Mouse (Mus musculus) CH12.LX (cell line): ENCODE measurements around the gene Prss8. TPM values are rescaled to one million over a fixed set of nuclear protein-coding genes. Genes with fewer than 3 reads are reported as not detected.

Source experiments
- DNase-seq: peaks from one replicate; pipeline ENCODE4 v3.0.0-alpha.2; 2013; ENCODE audit errors: extremely low read depth
- H3K27ac ChIP-seq: 2 replicates; pipeline ENCODE4 v1.5.1; 2012; ENCODE audit warnings: low read depth, mild to moderate bottlenecking, control low read depth, moderate library complexity; ENCODE audit not compliant: insufficient read depth
- H3K27me3 ChIP-seq: replicated peaks from 2 replicates; pipeline ENCODE3; 2012; ENCODE audit warnings: inconsistent platforms
- H3K36me3 ChIP-seq, 2 experiments: replicated peaks in 1 of 2; 2 replicates each; pipeline versions ENCODE3 to v1.6.1; 2012; ENCODE audit warnings: inconsistent platforms in 1 of 2, low read length in 1 of 2, mild to moderate bottlenecking in 1 of 2, mixed read lengths in 1 of 2, moderate library complexity in 1 of 2; ENCODE audit not compliant: control insufficient read depth in 1 of 2, insufficient read depth in 1 of 2
- H3K4me1 ChIP-seq, 2 experiments: 2 replicates each; pipeline ENCODE4 v1.6.1; 2012; ENCODE audit warnings: inconsistent platforms in 1 of 2, moderate library complexity in 1 of 2; ENCODE audit not compliant: insufficient read depth in 2 of 2, control insufficient read depth in 1 of 2
- H3K4me2 ChIP-seq: 2 replicates; pipeline ENCODE4 v1.6.1; 2012; ENCODE audit warnings: low read depth, mild to moderate bottlenecking, control low read depth; ENCODE audit not compliant: poor library complexity, insufficient read depth, severe bottlenecking
- H3K4me3 ChIP-seq, 3 experiments: fragments of 150-350 bp in 1 of 3; sonication (generic) in 1 of 3; replicated peaks in 1 of 3; 2 replicates each; pipeline versions ENCODE3 to v1.5.1; 2011 to 2012; ENCODE audit warnings: low read depth in 2 of 3, low read length in 2 of 3, mild to moderate bottlenecking in 2 of 3, moderate library complexity in 2 of 3, control low read depth in 1 of 3, improper control_type of control experiment in 1 of 3, inconsistent platforms in 1 of 3, mixed read lengths in 1 of 3; ENCODE audit not compliant: poor library complexity in 1 of 3
- H3K79me2 ChIP-seq: replicated peaks from 2 replicates; pipeline ENCODE4 v1.6.1; 2012; ENCODE audit warnings: mild to moderate bottlenecking, moderate library complexity; ENCODE audit not compliant: control insufficient read depth, poor library complexity, insufficient read depth, severe bottlenecking; ENCODE audit errors: extremely low read depth
- H3K9ac ChIP-seq: 2 replicates; pipeline ENCODE4 v1.6.1; 2012; ENCODE audit warnings: low read depth, mild to moderate bottlenecking, control low read depth, moderate library complexity; ENCODE audit not compliant: insufficient read depth
- H3K9me3 ChIP-seq: replicated peaks from 2 replicates; pipeline ENCODE3; 2012; ENCODE audit warnings: low read length, inconsistent platforms, mixed read lengths
- CHD1 ChIP-seq: IDR thresholded peaks from 2 replicates; pipeline ENCODE4 v1.6.1; 2012; ENCODE audit warnings: low read depth, low read length, improper control_type of control experiment, inconsistent platforms
- CHD2 ChIP-seq: IDR thresholded peaks from 2 replicates; pipeline ENCODE4 v1.6.1; 2011; ENCODE audit warnings: low read length, improper control_type of control experiment
- CTCF ChIP-seq, 2 experiments: IDR thresholded peaks in 1 of 2; conservative IDR thresholded peaks in 1 of 2; 2 replicates each; pipeline ENCODE4 v1.5.1; 2011 to 2012; ENCODE audit warnings: low read depth in 2 of 2, low read length in 2 of 2, improper control_type of control experiment in 1 of 2, inconsistent platforms in 1 of 2, mild to moderate bottlenecking in 1 of 2, moderate library complexity in 1 of 2
- ELF1 ChIP-seq: IDR thresholded peaks from 2 replicates; pipeline ENCODE4 v1.6.1; 2014; ENCODE audit warnings: low read depth, mild to moderate bottlenecking, inconsistent platforms, low read length, improper control_type of control experiment
- EP300 ChIP-seq: IDR thresholded peaks from 2 replicates; pipeline ENCODE4 v1.6.1; 2011; ENCODE audit warnings: low read length, improper control_type of control experiment
- GABPA ChIP-seq: IDR thresholded peaks from 2 replicates; pipeline ENCODE4 v1.6.1; 2012; ENCODE audit warnings: low read depth, low read length, improper control_type of control experiment, inconsistent platforms; ENCODE audit not compliant: insufficient replicate concordance
- HCFC1 ChIP-seq: IDR thresholded peaks from 2 replicates; pipeline ENCODE4 v1.6.1; 2012; ENCODE audit warnings: low read depth, mild to moderate bottlenecking, inconsistent platforms, low read length, improper control_type of control experiment
- IRF4 ChIP-seq: IDR thresholded peaks from 2 replicates; pipeline ENCODE4 v1.6.1; 2014; ENCODE audit warnings: low read depth, mild to moderate bottlenecking, inconsistent platforms, low read length, improper control_type of control experiment
- JUN ChIP-seq: IDR thresholded peaks from 2 replicates; pipeline ENCODE4 v1.6.1; 2011; ENCODE audit warnings: low read depth, mild to moderate bottlenecking, low read length, improper control_type of control experiment, moderate library complexity; ENCODE audit not compliant: insufficient read depth
- KAT2A ChIP-seq: IDR thresholded peaks from 2 replicates; pipeline ENCODE4 v1.6.1; 2012; ENCODE audit warnings: low read length, improper control_type of control experiment, inconsistent platforms; ENCODE audit not compliant: insufficient replicate concordance
- MAFK ChIP-seq: IDR thresholded peaks from 2 replicates; pipeline ENCODE4 v1.6.1; 2011; ENCODE audit warnings: low read length, improper control_type of control experiment; ENCODE audit not compliant: insufficient replicate concordance
- MAX ChIP-seq: IDR thresholded peaks from 2 replicates; pipeline ENCODE4 v1.6.1; 2011; ENCODE audit warnings: low read length, improper control_type of control experiment
- MAZ ChIP-seq: IDR thresholded peaks from 2 replicates; pipeline ENCODE4 v1.6.1; 2012; ENCODE audit warnings: low read depth, mild to moderate bottlenecking, inconsistent platforms, low read length, improper control_type of control experiment, moderate library complexity
- MEF2A ChIP-seq: IDR thresholded peaks from 2 replicates; pipeline ENCODE4 v1.6.1; 2014; ENCODE audit warnings: low read depth, mild to moderate bottlenecking, inconsistent platforms, low read length, improper control_type of control experiment, borderline replicate concordance
- MXI1 ChIP-seq: IDR thresholded peaks from 2 replicates; pipeline ENCODE4 v1.6.1; 2011; ENCODE audit warnings: mild to moderate bottlenecking, low read depth, low read length, improper control_type of control experiment
- MYC ChIP-seq: IDR thresholded peaks from 2 replicates; pipeline ENCODE4 v1.6.1; 2011; ENCODE audit warnings: low read depth, mild to moderate bottlenecking, improper control_type of control experiment, low read length
- NELFE ChIP-seq: IDR thresholded peaks from 2 replicates; pipeline ENCODE4 v1.6.1; 2011; ENCODE audit warnings: low read depth, low read length, improper control_type of control experiment
- NRF1 ChIP-seq: IDR thresholded peaks from 2 replicates; pipeline ENCODE4 v1.6.1; 2014; ENCODE audit warnings: low read depth, mild to moderate bottlenecking, inconsistent platforms, low read length, improper control_type of control experiment, moderate library complexity
- PAX5 ChIP-seq: IDR thresholded peaks from 2 replicates; pipeline ENCODE4 v1.6.1; 2012; ENCODE audit warnings: low read length, inconsistent platforms, mixed read lengths
- POLR2A ChIP-seq: IDR thresholded peaks from 2 replicates; pipeline ENCODE4 v1.6.1; 2011; ENCODE audit warnings: low read depth, mild to moderate bottlenecking, improper control_type of control experiment, low read length
- POLR2AphosphoS2 ChIP-seq: IDR thresholded peaks from 2 replicates; pipeline ENCODE4 v1.6.1; 2011; ENCODE audit warnings: low read depth, low read length, improper control_type of control experiment
- RAD21 ChIP-seq: IDR thresholded peaks from 2 replicates; pipeline ENCODE4 v1.6.1; 2011; ENCODE audit warnings: low read depth, mild to moderate bottlenecking, low read length, improper control_type of control experiment, moderate library complexity
- RCOR1 ChIP-seq: conservative IDR thresholded peaks from 2 replicates; pipeline ENCODE4 v1.6.1; 2012; ENCODE audit warnings: low read depth, mild to moderate bottlenecking, inconsistent platforms, low read length, improper control_type of control experiment
- SMC3 ChIP-seq: IDR thresholded peaks from 2 replicates; pipeline ENCODE4 v1.6.1; 2011; ENCODE audit warnings: low read depth, low read length, improper control_type of control experiment
- TCF12 ChIP-seq: IDR thresholded peaks from 2 replicates; pipeline ENCODE4 v1.6.1; 2014; ENCODE audit warnings: low read depth, mild to moderate bottlenecking, inconsistent platforms, low read length, improper control_type of control experiment
- UBTF ChIP-seq: IDR thresholded peaks from 2 replicates; pipeline ENCODE4 v1.6.1; 2012; ENCODE audit warnings: low read depth, mild to moderate bottlenecking, inconsistent platforms, low read length, improper control_type of control experiment, moderate library complexity
- USF2 ChIP-seq: conservative IDR thresholded peaks from 2 replicates; pipeline ENCODE4 v1.6.1; 2011; ENCODE audit warnings: low read depth, low read length, improper control_type of control experiment
- ZC3H11A ChIP-seq: IDR thresholded peaks from 2 replicates; pipeline ENCODE4 v1.6.1; 2012; ENCODE audit warnings: low read depth, mild to moderate bottlenecking, inconsistent platforms, low read length, improper control_type of control experiment
- ZKSCAN1 ChIP-seq: IDR thresholded peaks from 2 replicates; pipeline ENCODE4 v1.6.1; 2012; ENCODE audit warnings: low read depth, inconsistent platforms, low read length, improper control_type of control experiment, borderline replicate concordance
- ZMIZ1 ChIP-seq: IDR thresholded peaks from 2 replicates; pipeline ENCODE4 v1.6.1; 2012; ENCODE audit warnings: low read depth, mild to moderate bottlenecking, inconsistent platforms, low read length, improper control_type of control experiment
- ZNF384 ChIP-seq: IDR thresholded peaks from 2 replicates; pipeline ENCODE4 v1.6.1; 2012; ENCODE audit warnings: low read depth, low read length, improper control_type of control experiment, inconsistent platforms
- dilution Hi-C: fragments of 300-500 bp; cut with MboI; formaldehyde crosslinking; loops from 2 replicates; pipeline ENCODE4 v1.14.3; 2020; ENCODE audit warnings: low sequenced_read_pairs; ENCODE audit not compliant: extremely low pct_unique_long_range_greater_than_20kb, extremely low pct_ligation_motif_present
- in situ Hi-C: fragments of 300-500 bp; cut with MboI; formaldehyde crosslinking; loops from 3 replicates; pipeline ENCODE4 v1.14.3; 2019; ENCODE audit warnings: low sequenced_read_pairs, low pct_ligation_motif_present, low pct_unique_long_range_greater_than_20kb, mixed read lengths
- polyA plus RNA-seq: library from polyadenylated mRNA; unstranded; fragments of >175 nt; gene quantifications from 2 replicates; pipeline ENCODE4 v1.2.1, GENCODE M21; 2012; ENCODE audit warnings: low read depth; ENCODE audit not compliant: insufficient read length
- total RNA-seq, 2 experiments: library from RNA; depleted of rRNA; stranded (reverse); fragments of 300-350 nt in 1 of 2; fragments of >200 nt in 1 of 2; gene quantifications; 2 replicates each; pipeline ENCODE4 v1.2.3; 2012 to 2014

The Prss8 gene
- total and polyA plus RNA-seq, 3 experiments = 0.08 TPM; not detected in 2

DNA sequence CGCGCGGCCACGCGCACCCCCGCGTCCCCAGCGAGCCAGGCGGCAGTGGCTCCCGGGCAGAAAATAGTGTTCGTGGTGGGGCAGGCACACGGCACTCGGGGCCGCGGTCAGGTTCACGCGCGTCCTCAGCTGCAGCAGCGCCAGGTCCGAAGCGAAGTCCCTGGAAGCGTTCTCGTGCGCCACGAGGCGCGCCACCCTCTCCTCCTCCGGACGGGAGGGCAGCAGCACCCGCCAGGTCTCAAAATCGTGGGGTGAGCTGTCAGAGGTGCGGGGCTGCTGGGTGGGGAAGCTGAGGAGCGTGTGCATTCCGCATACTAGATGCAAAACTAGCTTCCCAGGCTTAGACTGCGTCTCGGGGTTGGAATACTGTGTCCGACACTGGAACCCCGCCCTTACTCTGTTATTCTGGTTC, 5.8 kb upstream of the Prss8 start:
- dilution Hi-C loops = no loop called here
- Histone ChIP-seq H3K79me2 (no peaks in the 10 kb centered on the region), H3K27me3 (peaks cover 14% of the 10 kb centered on the region)
- TF ChIP-seq NRF1 (no peak), MYC (no peak), ZKSCAN1 (no peak), MAZ (no peak), ELF1 (no peak), SMC3 (no peak), MAX (no peak), TCF12 (no peak), IRF4 (no peak), USF2 (no peak), MEF2A (no peak), MXI1 (no peak), MAFK (no peak)
- TF ChIP-seq, all 38 proteins: peak for 0
- Histone ChIP-seq H3K4me2 (peak overlapping the region; percentile 82), H3K4me1 (peaks cover 8 to 35% of the 10 kb centered on the region in 2 experiments), H3K9ac (peak overlapping the region; percentile 57), H3K27ac (no peak overlapping the region), H3K36me3 (no peaks in the 10 kb centered on the region), H3K4me3 (peak overlapping the region; percentile 48 to 74 (median 59)), H3K9me3 (no peaks in the 10 kb centered on the region)
- no peak for DNase-seq
- in situ Hi-C loops = no loop called here

- no peaks in the 10 kb centered on the region for H3K36me3 ChIP-seq
- H3K27ac ChIP-seq = no peak overlapping the region
- peaks cover 10% of the 10 kb centered on the region for H3K27me3 ChIP-seq
- DNase-seq = peak; percentile 97
- H3K4me3 ChIP-seq = peak overlapping the region; percentile 58 to 74 (median 59)
- H3K79me2 ChIP-seq = no peaks in the 10 kb centered on the region
- peak overlapping the region; percentile 82 for H3K4me2 ChIP-seq
- H3K9me3 ChIP-seq = no peaks in the 10 kb centered on the region
- peaks cover 8 to 40% of the 10 kb centered on the region in 2 experiments for H3K4me1 ChIP-seq
- dilution Hi-C loops = no loop called here
- in situ Hi-C loops = no loop called here
- peak overlapping the region; percentile 69 for H3K9ac ChIP-seq
- peak; percentile 91 for TF ChIP-seq POLR2A
- TF ChIP-seq MEF2A = peak; percentile 31; the same call in 1 of the 2 replicates
- 0 out of 2 replicates have a peak, but pooled peaks have one; percentile 64 for TF ChIP-seq KAT2A
- peak; percentile 34 to 96; a peak in 2 of 4 replicates for TF ChIP-seq CTCF (conservative IDR thresholded peaks at IDR 0.05 in 1 of 2, IDR thresholded peaks at IDR 0.05 in 1 of 2; ENCODE audit: low read depth in 2 of 2, low read length in 2 of 2)
- TF ChIP-seq TCF12 = peak; percentile 92
- TF ChIP-seq CHD1 = no peak
- TF ChIP-seq ZC3H11A = peak; percentile 37; the same call in 1 of the 2 replicates
- peak; percentile 82 for TF ChIP-seq NELFE
- TF ChIP-seq UBTF = no peak
- TF ChIP-seq MAX = peak; percentile 82
- no peak for TF ChIP-seq USF2
- peak; percentile 89 for TF ChIP-seq RAD21
- no peak for TF ChIP-seq EP300
- peak; percentile 82 for TF ChIP-seq ZMIZ1
- TF ChIP-seq CHD2 = peak; percentile 86
- TF ChIP-seq SMC3 = peak; percentile 86
- TF ChIP-seq HCFC1 = peak; percentile 78
- TF ChIP-seq POLR2AphosphoS2 = no peak
- peak; percentile 83 for TF ChIP-seq ELF1
- TF ChIP-seq JUN = no peak
- peak; percentile 55; the same call in 1 of the 2 replicates for TF ChIP-seq MAZ
- no peak for TF ChIP-seq ZKSCAN1
- TF ChIP-seq RCOR1 = no peak; the same call in 1 of the 2 replicates
- TF ChIP-seq MYC = peak; percentile 94
- TF ChIP-seq PAX5 = no peak
- no peak for TF ChIP-seq GABPA
- TF ChIP-seq ZNF384 = peak; percentile 76
These were observed 5.3 kb upstream of the Prss8 start for GRCm38 (mm10) chr7:127935028-127935722.
